Mouse (Mus musculus) embryo, embryonic 11.5 days (tissue): ENCODE measurements around the gene 0610012G03Rik.

Experiments used
- DNase-seq: peaks from one replicate; pipeline ENCODE4 v3.0.0-alpha.2; 2012; ENCODE audit warnings: low read depth, low spot score

Gene 0610012G03Rik

DNA sequence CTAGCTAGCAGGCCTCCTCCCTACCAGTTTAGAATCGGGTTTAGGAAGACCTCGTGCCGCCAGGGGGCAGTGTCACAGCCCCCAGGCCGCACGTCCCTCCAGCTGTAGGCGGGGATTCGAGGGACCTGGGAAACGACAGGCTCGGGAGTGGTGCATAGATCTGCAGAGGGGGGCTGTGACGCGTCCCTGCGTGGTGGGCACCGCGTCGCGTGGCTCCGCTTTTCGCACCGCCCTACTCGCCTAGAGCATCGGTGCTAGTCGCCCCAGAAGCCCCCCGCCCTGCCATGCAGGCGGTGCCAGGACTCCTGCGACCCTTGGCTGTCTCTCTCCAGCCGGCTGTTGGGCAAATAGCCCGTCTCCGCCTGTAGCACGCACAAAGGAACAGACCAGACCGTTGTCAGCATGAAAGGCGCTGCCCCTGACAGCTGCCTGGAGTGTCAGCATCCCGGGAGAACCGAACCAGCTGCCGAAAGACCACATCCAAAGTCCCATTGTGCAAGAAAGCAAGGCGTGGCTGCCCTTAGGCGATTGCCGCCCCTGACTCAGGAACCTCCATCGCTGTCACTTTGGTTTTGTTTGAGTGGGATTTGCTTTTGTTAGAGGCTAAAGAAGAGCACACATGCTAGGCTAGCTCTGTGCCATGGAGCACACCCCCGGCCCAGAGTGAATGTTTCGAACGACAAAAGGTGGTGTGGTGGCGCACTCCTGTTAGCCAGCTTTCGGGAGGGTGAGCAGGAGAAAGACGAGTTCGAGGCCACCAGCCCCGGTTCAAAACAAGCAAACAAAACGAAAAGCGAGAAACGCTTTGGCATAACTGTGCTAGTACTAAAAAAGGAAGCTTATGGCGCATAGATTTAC lies 15.2 kb downstream of the 0610012G03Rik start:
- peak; percentile 88 for DNase-seq

DNA sequence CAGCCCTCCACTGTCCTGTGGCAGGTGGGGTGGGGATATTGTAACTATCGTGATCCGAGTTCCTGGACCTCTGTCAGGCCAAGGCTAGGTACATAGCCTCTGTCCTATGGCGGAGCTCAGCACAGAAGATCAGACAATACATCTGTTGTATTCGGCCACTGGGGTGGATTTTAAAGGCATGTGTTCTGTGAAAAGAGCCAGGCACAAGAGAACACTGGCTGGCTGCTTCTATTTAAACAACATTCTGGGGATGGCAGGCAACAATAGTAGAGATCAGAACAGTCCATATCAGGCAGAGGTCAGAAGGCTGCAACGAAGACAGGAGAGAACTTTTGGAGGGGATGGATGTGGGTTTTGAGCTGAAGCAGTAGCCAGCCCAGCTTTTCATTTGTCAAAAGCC lies 16.0 kb downstream of the 0610012G03Rik start:
- no peak for DNase-seq

DNA sequence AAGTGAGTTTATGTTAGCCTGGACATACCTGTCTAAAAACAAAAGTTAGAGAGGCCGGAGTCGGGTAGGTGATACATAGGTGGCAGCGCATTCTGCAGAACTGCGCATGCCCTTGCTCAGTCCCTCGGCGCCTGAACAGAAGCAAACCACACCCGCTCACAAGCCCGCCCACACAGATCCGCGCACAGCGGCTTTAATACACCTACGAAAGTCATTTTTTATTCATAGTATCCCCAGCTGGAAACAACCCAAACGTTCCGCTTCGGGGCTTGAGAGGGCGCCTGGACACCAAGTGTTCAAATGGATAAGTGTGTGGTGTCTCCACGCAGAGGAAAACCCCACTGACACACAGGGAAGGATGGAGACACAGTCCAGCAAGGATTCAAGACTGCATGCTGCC lies 17.0 kb downstream of the 0610012G03Rik start:
- no peak for DNase-seq

DNA sequence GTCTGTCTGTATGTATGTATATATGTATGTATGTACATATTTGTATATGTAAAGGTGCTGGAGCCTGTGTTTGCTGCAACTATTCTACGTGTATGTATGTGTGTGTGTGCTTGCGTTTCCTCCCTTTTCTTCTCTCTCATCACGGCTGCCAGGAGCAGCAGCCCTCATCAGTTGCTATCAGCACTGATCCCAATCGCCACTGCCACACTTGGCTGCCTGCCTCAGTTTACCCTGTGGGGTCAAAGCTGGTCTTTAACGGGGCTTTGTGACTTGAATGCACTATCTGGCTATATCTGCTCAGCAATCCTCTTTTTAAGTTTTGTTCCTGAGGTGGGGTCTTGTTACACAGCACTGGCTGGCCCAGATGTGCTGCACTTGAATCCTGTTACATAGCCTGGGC lies 20.9 kb downstream of the 0610012G03Rik start:
- no peak for DNase-seq

GRCm38 (mm10) chr16:31926547-31927182 lies 21.6 kb downstream of the 0610012G03Rik start:
- DNase-seq: no peak

GRCm38 (mm10) chr16:31926091-31926490 lies 22.2 kb downstream of the 0610012G03Rik start:
- no peak for DNase-seq

GRCm38 (mm10) chr16:31924368-31924767 lies 23.9 kb downstream of the 0610012G03Rik start:
- DNase-seq: no peak

DNA sequence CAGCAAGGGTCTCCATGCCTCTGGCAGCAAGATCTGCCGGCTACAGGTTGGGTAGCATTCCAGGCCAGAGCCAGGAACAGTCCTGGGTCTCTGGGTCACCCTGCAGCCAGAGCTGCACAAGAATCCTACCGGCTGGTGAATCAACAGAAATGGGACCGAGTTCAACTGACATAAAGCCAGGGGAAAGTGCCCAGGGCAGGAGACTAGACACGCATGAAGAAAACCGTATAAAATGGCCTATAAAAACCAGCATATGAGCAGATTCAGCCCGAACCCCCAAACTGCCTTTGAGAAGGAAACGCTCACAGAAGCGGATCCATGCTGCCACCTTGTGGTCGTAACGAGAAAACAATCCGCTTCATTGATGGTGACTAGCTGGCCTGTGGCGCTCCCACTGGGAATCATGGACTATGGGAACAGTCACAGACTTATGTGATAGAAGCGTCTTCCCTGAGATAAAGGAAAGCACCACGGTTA lies 30.0 kb downstream of the 0610012G03Rik start:
- peak; percentile 82 for DNase-seq

DNA sequence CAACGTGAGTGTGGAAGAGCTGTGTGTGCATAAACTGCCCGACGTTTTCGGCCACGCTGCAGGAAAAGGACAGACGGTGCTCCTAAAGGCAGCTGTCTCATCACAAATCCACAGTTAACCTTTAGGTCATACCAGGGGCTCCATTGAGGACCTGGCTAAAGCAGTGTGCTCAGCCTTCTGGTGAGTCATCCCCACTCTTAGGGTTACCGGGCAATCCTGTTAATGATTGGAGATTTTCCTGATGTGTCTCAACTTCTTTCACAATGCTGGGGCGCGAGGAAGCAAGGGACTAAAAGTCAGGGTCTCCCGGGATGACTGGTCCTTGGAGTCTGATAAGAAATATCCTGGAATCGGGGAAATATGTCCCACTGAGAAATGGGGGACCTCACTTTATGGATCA lies 30.5 kb downstream of the 0610012G03Rik start:
- DNase-seq: no peak

DNA sequence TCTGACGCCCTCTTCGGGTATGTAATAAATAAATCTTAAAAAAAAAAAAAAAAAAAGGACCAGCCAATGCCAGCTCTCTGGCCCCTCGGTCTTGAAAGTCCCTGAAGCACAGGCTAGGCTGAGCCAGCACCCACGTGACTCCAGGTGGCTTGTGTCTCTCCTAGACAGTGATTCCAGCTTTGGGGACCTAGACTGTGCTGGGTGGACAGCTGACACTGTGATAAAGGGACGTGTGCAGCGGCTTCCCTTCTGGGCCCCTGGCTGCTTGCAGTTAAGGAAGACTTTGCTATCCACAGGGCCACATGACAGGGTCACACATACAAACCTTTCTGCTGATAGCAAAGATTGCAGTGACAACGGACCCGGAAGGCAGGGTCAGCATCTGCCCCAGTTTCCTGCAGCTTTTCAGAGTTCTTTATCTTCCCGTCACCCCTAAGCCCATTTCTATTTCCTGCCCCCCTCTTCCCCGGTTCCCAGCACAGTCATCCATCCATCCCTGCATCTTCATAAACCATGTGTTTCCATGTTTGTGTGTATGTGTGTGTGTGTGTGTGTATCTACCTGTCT lies 37.9 kb downstream of the 0610012G03Rik start:
- no peak for DNase-seq

- DNase-seq: no peak
Observed at GRCm38 (mm10) chr16:31908959-31909358, 39.3 kb downstream of the 0610012G03Rik start.

DNA sequence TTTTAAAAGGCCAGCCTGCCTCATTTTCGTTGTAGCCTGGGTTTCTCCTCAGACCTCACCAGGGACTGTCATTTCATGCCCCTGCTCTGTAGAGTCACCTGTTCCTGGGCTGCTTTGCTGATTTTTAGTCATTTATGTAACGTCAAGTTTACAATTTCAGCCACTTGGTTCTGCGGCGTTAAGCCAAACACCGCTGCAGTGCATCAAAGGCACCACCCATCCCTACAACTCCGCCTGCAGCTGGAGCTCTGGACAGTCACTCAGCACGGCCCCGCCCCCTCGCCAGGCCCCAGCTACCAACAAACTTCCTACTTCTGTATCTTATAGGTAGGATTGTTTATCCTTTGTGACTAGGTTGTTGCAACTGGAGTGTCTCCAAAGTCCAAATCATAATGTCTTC lies 41.4 kb downstream of the 0610012G03Rik start:
- no peak for DNase-seq

- no peak for DNase-seq
Observed at GRCm38 (mm10) chr16:31905891-31906825, 42.1 kb downstream of the 0610012G03Rik start.

DNA sequence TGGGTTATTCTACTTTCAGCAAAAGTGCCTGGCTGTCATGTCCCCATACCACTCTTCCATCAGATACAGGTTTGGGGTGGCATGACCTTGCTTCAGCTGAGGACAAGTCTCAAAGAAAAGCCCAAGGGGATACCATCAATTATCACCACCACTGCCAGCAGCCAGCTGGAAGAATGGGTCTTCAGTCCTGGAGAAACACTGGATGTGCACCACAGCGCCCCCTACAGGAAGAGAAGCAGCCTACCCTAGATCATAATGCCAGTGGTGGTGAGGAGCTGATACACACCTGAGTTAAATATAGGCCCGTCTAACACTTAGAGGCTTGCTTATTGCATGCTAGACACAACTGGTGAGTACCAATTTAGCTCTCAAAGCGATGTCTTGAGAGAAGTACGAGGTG lies 43.0 kb downstream of the 0610012G03Rik start:
- no peak for DNase-seq

DNA sequence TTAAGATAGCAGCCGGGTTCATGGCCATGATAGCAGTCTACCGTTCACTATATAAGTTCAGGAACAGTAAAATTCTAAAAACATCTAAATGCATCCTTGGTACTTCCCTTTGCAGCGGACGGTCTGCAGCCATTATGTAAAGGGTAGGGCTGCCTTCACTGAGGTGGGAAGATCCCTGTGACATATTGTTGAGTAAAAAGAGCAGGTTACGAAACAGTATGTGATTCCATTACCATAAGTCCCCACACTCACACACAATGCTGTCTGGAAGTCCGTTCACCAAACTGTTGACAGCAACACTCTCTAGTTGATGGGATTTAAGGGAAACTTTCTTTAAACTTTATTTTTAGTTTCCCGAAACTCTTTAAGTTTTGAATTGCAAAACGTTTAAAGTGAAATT lies 45.1 kb downstream of the 0610012G03Rik start:
- no peak for DNase-seq

DNA sequence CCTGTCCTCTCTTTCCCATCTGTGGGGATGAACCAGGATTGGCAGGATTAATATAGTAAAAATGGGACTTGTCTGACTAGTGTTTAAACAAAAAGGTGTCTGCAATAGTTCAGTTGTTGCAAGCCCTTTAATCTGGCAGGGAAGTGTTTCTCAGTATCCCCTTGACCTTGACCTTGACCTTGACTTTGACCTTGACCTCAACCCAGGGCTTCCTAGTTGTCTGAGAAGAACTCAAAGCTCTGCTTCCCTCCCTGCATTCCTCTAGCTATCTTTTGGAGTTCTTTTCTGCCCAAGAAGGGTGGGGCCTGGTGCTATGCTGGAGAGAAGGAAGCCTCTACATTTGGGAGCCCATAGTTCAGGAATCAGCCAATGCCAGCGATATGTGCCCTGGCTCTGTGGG lies 46.4 kb downstream of the 0610012G03Rik start:
- DNase-seq: no peak

- DNase-seq: no peak
Observed at GRCm38 (mm10) chr16:31898546-31899326, 49.6 kb downstream of the 0610012G03Rik start.
